Mouse (Mus musculus) spleen, adult 18-20 months (tissue): ENCODE measurements around the gene Dennd4c.
"Not testable (repeated sequence)": the region's sequence is repeated elsewhere in the genome, so short reads cannot be mapped to it uniquely, and the experiment has no call there.

Source experiments
- DNase-seq, 2 experiments: peaks; one replicate each; pipeline ENCODE4 v3.0.0; 2022; ENCODE audit warnings: mixed read lengths in 2 of 2

Dennd4c gene

GRCm38 (mm10) chr4:86810604-86811003 lies 62.2 kb downstream of the Dennd4c start:
- DNase-seq, result no peak

GRCm38 (mm10) chr4:86814850-86815249 lies 66.5 kb downstream of the Dennd4c start:
- DNase-seq, result no peak

GRCm38 (mm10) chr4:86823169-86823568 lies 74.8 kb downstream of the Dennd4c start:
- peak in 1 of 2 experiments; percentile 32 for DNase-seq

- DNase-seq, result no peak
Measured at GRCm38 (mm10) chr4:86825143-86825542, 76.8 kb downstream of the Dennd4c start.

DNA sequence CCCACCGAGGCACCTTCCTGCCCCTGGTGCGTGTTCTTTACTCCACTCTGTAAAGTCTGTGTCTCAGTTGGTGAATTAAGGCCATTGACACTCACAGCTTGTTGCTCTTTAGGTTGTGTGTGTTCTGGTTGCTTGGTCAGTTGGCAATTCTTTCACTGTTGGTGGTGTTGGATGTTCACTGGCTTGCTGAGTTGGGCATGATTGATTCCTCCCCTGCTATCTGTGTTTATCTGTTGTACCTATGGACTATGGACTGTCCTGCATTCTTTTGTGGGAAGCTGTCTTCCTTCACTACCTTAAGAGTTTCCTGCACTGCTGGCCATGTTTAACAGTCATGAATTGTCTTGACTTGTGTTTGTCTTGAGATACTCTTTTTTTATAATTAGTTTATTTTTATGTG lies 83.5 kb downstream of the Dennd4c start:
- no peak for DNase-seq

- not testable (repeated sequence) for DNase-seq
Measured at GRCm38 (mm10) chr4:86841141-86841540, 92.8 kb downstream of the Dennd4c start.

DNA sequence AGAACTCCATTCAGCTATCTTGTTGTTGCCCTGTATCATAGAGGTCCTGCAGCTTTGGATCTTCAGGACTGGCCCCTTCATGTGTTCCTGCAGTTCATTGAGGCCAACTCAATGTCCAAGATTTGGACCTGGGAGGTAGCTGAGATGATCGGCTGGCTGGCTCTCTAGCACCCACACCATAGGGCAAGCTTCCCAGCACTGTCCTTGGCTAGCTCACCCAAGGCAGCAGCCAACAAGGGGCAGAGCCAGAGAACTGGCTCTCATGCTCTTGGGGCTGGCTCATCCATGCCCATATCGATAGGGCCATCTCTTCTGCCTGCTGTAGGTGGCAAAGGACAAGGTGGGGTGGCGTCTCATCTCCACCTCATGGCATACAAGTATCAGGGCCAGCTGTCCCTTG lies 97.0 kb downstream of the Dennd4c start:
- DNase-seq, result no peak

- no peak for DNase-seq
Measured at GRCm38 (mm10) chr4:86847246-86847645, 98.9 kb downstream of the Dennd4c start.

- DNase-seq, result no peak
Measured at GRCm38 (mm10) chr4:86851331-86851730, 103.0 kb downstream of the Dennd4c start.

- DNase-seq, result no peak
Measured at GRCm38 (mm10) chr4:86852018-86852417, 103.7 kb downstream of the Dennd4c start.

DNA sequence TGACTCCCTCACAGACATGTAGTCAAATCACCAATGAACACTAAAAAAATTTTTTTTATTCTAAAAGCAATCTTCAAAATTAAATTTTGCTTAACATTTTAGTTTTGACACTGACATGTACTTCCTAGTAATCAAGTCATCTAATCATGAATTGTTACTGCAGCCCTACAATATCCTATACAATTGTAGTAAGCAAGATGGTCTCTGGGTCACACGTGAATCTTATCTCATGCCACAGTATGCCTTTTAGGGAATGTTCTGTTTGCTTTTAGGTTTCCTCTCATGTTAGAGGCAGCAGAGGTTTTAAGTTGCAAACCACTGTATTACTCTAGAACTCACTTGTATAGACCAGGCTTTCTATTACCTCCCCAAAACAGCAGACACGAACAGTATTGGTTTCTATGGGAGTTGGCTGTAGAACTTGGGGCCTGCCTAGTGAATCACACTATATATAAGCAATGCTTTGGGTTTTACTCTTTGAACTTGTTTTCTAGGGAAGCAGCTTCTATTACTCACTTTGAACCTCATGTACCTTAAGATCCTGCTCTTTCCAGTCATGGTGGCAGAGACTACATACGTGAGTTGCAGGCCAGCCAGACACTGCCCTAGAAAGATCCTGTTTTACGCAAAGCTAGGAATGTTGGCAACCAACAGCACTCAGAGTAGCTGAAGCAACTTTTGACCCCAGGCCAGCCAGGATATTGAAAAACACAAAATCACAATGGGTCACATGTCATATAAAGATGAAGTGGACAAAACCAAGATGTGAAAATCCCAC lies 104.6 kb downstream of the Dennd4c start:
- no peak for DNase-seq

GRCm38 (mm10) chr4:86856304-86857112 lies 108.2 kb downstream of the Dennd4c start:
- DNase-seq, result no peak

GRCm38 (mm10) chr4:86857113-86858069 lies 109.0 kb downstream of the Dennd4c start, which contains the start of gene Rps6:
Rps6 (minus strand) TSS chr4:86857412.
- peak; percentile 90 to 93 for DNase-seq

DNA sequence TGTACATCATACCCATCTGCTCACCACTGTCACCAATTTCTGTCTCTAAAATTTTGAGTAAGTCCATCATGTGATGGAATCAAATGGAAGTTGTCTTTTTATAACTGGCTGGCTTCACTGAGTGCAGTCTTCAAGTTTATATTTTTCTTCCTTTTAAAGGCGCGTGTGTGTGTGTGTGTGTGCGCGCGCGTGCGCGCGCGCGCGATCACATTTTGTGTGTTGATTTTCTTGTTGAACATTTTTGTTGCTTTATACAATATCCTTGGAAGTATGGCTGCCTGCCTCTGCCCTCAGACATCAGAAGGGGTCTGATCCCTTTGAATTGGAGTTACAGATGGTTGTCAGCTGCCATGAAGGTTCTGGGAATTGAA lies 109.7 kb downstream of the Dennd4c start:
- DNase-seq, result no peak

DNA sequence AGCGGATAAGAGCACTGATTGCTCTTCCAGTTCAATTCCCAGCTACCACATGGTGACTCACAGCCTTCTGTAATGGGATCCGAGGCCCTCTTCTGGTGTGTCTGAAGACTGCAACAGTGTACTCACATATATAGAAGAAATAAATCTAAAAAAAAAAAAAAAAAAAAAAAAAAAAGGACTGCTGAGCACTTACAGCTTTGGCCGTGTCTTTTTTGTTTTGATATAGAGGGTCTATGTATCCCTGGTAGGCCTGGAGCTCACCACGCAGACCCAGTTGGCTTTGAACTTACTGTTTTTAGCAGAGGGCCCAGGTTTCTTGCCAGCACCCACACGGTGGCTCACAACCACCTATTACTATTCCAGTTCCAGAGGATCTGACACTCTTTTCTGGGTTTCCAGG lies 115.7 kb downstream of the Dennd4c start:
- no peak for DNase-seq

- DNase-seq, result no peak
Measured at GRCm38 (mm10) chr4:86871988-86872387, 123.6 kb downstream of the Dennd4c start.

GRCm38 (mm10) chr4:86873072-86873471 lies 124.7 kb downstream of the Dennd4c start:
- no peak for DNase-seq

- DNase-seq, result peak; percentile 93 to 99
Measured at GRCm38 (mm10) chr4:86874146-86874847, 125.9 kb downstream of the Dennd4c start, which contains the start of gene Acer2. Acer2 (plus strand) TSS chr4:86874396.

DNA sequence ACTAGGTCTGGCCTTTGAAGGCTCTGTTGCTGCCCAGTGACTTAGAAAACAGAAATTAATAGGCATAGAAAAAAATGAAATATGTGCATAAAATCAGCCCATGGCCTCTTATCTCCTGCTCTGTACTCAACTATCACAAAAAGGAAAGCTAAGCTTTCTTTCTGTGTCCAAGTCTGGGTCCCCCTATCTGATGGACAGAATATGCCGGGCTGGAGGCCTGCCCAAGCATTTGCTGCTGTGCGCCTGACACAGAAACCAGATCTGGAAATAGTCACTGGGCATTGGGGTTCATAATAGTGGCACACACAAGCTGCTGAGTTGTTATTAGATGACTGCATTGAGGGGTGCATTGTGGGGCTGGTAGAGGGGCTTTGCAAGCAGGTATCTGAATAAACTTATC lies 131.1 kb downstream of the Dennd4c start:
- DNase-seq, result no peak

GRCm38 (mm10) chr4:86881178-86881577 lies 132.8 kb downstream of the Dennd4c start:
- no peak for DNase-seq

- no peak for DNase-seq
Measured at GRCm38 (mm10) chr4:86882413-86882812, 134.1 kb downstream of the Dennd4c start.

DNA sequence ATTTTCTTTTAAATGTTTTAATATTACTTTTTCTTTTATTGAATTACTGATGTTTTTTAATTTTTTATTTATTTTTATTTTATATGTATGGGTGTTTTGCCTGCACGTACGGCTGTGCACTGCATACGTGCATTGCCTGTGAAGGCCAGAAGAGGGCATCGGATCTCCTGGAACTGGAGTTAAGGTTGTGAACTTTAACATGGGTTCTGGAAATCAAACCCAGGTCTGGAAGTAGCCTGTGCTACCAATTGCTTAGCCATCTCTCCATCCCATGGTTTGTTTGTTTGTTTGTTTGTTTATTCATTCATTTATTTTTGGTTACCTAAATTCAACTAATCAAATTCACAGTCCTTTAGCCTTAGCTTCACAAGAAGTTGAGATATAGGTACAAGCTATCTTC lies 136.6 kb downstream of the Dennd4c start:
- DNase-seq, result peak; percentile 16 to 45
